Mouse (Mus musculus): ENCODE results near the gene Mrpl27. TPM values are rescaled to one million over a fixed set of nuclear protein-coding genes. Genes with fewer than 3 reads are reported as not detected.
"Not testable (repeated sequence)": the region's sequence is repeated elsewhere in the genome, so short reads cannot be mapped to it uniquely, and the experiment has no call there.

Mrpl27 gene
- 10 to 100 TPM; 59.3 to 66.6 (median 63.0) TPM for total RNA-seq (2022)

- peak; percentile 89 for DNase-seq (ENCODE audit: low spot score)
These were observed at the start of gene Mrpl27, which contains the start of gene Eme1 for GRCm38 (mm10) chr11:94653663-94654436. Mrpl27 (plus strand) TSS chr11:94653767. Eme1 (minus strand) TSS chr11:94653964.

GRCm38 (mm10) chr11:94610744-94611740 is 42.5 kb upstream of the Mrpl27 start:
- no peak for DNase-seq (ENCODE audit: low spot score)

- DNase-seq (ENCODE audit: low spot score), result no peak
These were observed 39.0 kb upstream of the Mrpl27 start for GRCm38 (mm10) chr11:94614603-94615002.

- no peak for DNase-seq (ENCODE audit: low spot score)
These were observed 38.1 kb upstream of the Mrpl27 start for GRCm38 (mm10) chr11:94615494-94615893.

DNA sequence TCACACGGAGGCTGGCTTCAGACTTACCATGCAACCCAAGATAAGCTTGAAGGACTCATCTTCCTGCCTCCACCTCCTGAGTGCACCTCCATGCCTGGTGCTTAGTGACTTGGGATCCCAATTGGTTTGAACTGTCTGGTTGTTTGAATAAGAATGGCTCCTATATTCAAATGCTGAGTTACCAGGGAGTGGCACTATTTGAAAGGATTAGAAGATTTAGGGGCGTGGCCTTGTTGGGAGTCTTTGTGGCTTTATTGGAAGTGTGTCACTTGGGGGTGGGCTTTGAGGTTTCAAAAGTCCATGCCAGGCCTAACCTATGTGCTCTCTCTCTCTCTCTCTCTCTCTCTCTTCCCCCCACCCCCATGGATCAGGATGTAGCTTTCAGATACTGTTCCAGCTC is 35.9 kb upstream of the Mrpl27 start:
- DNase-seq (ENCODE audit: low spot score), result no peak

DNA sequence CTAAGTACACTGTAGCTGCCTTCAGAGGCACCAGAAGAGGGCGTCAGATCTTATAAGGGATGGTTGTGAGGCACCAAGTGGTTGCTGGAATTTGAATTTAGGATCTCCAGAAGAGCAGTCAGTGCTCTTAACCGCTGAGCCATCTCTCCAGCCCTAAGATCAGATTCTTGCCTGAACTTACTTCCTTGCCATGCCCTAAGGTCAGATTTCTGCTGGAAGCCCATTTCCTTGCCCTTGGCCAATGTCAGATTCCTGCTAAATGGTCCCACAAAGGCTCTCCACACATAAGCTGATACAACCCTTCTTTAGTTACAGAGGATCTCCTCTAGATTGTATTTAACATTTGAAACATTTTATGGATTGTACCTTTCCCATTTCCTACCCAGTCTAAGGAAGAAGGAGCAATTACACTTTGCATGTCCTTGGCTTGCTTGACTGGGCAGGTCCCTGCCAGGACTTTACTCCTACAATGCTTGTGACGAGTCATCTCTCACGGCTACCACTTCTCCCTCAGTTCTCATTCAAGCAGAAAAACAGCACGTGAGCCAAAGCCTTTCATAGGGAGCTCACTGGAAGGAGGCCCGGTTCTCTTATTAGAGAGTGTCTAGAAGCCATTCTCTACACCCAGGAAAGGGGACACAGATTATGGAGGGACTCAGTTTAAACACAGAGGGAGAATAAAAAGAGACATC is 32.7 kb upstream of the Mrpl27 start:
- DNase-seq (ENCODE audit: low spot score), result no peak

- no peak for DNase-seq (ENCODE audit: low spot score)
These were observed 32.1 kb upstream of the Mrpl27 start for GRCm38 (mm10) chr11:94621458-94621852.

DNA sequence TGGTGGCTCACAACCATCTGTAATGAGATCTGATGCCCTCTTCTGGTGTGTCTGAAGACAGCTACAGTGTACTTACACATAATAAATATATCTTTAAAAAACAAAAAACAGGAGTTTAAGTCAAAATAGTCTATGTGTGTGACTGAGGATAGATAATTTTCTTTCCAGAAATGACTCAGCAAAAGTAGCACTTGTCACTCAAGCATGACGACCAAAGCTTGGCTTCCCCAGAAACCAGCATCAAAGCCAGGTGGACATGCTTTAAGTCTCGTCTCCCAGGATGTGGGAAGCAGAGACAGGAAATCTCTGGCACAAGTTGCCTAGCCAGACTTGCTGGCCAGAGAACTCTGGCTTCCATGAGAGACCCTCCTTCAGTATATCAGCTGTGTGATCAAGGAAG is 31.4 kb upstream of the Mrpl27 start:
- DNase-seq (ENCODE audit: low spot score), result no peak

- DNase-seq (ENCODE audit: low spot score), result peak; percentile 93
These were observed 24.2 kb upstream of the Mrpl27 start, which contains the start of gene Lrrc59 for GRCm38 (mm10) chr11:94629199-94629883. Lrrc59 (plus strand) TSS chr11:94629767.

GRCm38 (mm10) chr11:94629884-94630198 is 23.7 kb upstream of the Mrpl27 start:
- no peak for DNase-seq (ENCODE audit: low spot score)

- DNase-seq (ENCODE audit: low spot score), result peak; percentile 48
These were observed 23.2 kb upstream of the Mrpl27 start for GRCm38 (mm10) chr11:94630199-94631011.

DNA sequence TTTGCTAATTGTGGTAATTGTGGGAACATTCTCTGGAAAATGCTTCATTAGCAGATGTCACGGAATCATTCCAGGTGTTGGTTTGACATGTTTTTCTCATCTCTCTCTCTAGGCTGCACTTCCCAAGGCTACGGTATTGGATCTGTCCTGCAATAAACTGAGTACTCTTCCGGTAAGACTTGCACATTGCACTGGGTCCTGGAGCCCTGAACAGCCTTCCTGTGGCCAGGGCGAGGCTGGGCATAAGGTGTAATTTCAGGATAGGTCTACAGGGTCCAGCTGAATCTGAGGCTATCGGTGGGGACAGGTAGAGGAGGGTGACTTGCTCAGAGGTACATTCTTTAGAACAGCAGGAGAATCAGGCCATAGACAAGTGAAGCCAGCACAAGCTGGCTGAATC is 21.6 kb upstream of the Mrpl27 start:
- DNase-seq (ENCODE audit: low spot score), result no peak

DNA sequence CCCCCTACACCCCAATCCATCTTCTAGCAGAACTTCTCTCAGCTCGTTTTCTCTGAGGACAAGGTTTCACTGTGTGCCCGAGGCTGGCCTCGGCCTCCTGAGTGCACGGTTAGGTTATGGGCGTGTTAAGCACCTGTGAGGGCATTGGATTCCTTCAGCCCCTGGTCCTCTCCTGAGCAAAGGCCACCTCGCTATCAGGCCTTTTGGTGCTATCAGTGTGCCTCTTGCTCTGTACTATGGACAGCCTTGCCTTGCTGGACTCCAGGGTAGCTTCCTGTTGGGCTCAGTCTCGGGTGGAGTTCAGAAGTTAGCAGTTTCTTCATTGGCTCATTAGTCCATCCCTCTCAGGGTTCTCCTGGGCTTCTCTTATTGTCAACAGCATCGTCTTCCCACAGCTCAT is 20.6 kb upstream of the Mrpl27 start:
- no peak for DNase-seq (ENCODE audit: low spot score)

GRCm38 (mm10) chr11:94634431-94634830 is 19.1 kb upstream of the Mrpl27 start:
- no peak for DNase-seq (ENCODE audit: low spot score)

GRCm38 (mm10) chr11:94644461-94645219 is 8.9 kb upstream of the Mrpl27 start:
- no peak for DNase-seq (ENCODE audit: low spot score)

DNA sequence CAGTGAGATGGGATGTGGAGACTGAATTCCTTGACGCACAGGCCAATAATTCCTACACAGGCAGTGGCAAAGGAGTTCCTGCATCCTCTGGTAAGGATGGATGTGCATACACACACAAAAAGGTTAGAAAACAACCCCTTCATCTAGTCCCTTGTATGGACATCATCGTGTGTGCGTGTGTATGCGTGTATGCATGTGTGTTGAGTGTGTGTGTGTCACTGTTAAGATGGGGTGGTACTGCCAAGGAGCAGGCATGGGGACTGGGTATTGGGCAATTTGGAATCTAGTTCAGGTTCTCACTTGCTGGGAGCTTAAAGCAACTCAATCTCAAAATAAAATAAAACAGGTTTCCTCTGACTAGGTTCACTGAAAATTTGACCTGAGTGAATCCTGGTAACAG is 7.1 kb upstream of the Mrpl27 start:
- DNase-seq (ENCODE audit: low spot score), result no peak

DNA sequence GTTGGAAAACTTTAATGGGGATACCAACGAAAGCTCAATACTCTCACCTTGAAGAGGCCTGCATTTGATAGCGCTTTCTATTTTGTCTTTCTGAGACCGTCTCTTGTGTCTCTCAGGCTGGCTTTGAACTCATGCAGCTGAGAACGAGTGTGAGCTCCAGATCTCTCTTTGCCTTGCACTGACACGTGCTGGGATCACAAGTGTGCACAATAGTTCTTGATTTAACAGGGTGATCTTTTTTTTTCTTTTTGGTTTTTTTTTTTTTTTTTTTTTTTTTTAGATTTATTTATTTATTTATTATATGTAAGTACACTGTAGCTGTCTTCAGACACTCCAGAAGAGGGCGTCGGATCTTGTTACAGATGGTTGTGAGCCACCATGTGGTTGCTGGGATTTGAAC is 2.3 kb upstream of the Mrpl27 start:
- DNase-seq (ENCODE audit: low spot score), result not testable (repeated sequence)

DNA sequence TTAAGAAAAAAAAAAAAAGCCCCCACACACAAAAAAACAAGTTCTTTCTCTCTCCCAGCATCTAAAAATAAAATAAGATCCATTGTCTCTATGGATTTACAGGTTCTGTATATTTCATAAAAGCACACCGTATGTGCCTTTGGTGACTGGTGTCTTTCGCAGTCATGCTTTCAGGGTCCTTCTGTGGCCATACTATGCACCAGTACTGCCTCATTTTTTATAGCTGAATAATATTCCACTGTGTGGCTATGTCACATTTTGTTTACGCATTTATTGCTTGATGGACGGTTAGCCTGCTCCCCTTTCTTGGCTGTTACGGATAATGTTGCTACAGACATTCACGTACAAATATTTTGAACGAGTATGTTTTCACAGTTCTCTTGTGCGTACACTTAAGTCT is 594 bp upstream of the Mrpl27 start:
- no peak for DNase-seq (ENCODE audit: low spot score)

DNA sequence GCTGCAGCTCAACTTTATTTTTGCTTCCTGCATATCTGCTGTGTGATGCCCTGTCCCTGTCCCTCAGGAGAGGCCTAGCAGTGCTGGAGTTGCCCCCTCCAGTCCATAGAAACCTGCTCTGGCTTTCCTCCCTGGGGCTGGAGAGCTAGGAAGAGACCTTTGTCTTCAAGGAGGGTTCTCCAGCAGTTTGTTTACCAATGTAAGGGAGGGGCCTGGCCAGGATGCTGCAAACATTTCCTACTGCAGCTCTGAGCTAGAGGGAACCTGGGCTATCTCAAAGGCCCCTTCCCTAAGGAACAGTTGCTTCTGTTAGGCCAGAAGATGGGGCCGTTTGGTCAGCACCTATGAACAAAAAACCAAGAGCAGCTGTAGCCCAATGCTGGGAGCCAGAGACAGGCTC is 7.8 kb downstream of the Mrpl27 start:
- DNase-seq (ENCODE audit: low spot score), result no peak

DNA sequence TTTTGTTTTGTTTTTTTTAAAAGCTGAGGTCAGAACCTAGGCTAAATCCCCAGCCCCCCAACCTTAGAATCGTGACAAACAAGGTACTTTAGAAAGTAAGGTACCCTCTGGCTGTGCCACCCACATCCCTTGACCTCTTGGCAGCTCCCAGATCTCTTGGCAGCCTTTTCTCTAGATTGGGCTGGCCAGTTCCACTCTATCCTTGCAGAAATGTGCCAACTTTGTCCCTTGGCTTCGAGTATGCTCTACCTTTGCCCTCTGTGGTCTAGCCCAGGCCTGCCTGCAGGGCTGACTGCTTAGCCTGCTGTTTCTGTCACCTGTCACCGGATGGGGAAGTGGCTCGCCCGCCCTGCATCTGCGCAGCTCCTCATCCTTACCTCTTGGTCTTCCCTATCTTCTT is 11.7 kb downstream of the Mrpl27 start:
- DNase-seq (ENCODE audit: low spot score), result no peak

Data from heart, adult 8-10 months (tissue).